Mouse (Mus musculus): Measurements from ENCODE around the gene Zfp385a. TPM values are rescaled to one million over a fixed set of nuclear protein-coding genes. Genes with fewer than 3 reads are reported as not detected.

Zfp385a gene
- polyA plus RNA-seq, 1 experiment from 2014 or later = 9.1 TPM

GRCm38 (mm10) chr15:103335488-103336235, 4.2 kb downstream of the Zfp385a start:
- Histone ChIP-seq H3K36me3 (ENCODE audit: control insufficient read depth, insufficient read depth, low read length) (no peaks in the 10 kb centered on the region), H3K27ac (replicated peaks in 1 of 2; ENCODE audit: control insufficient read depth in 1 of 2, insufficient read depth in 1 of 2, low read depth in 2 of 2, low read length in 2 of 2) (no peak overlapping the region), H3K9ac (ENCODE audit: low read length) (no peak overlapping the region), H3K4me3 (ENCODE audit: control insufficient read depth in 1 of 2, insufficient read depth in 1 of 2, low read depth in 1 of 2, low read length in 2 of 2) (no peak overlapping the region), H3K4me1 (ENCODE audit: control insufficient read depth in 2 of 2, insufficient read depth in 2 of 2, low read length in 2 of 2) (peaks cover 9 to 20% of the 10 kb centered on the region in 2 experiments; a peak in 3 of 4 replicates), H3K9me3 (ENCODE audit: control insufficient read depth, low read length) (no peaks in the 10 kb centered on the region), H3K4me2 (ENCODE audit: low read length) (no peak overlapping the region), H3K27me3 (ENCODE audit: control insufficient read depth, insufficient read depth, low read length) (peaks cover 32% of the 10 kb centered on the region)
- ATAC-seq (ENCODE audit: insufficient number of reproducible peaks, insufficient read depth, low FRiP score, low read depth) = no peak
- WGBS = 27% methylated on average over 7 of the region's 7 CpGs

- no peaks in the 10 kb centered on the region for H3K36me3 ChIP-seq (ENCODE audit: control insufficient read depth, insufficient read depth, low read length)
- no peak for ATAC-seq (ENCODE audit: insufficient number of reproducible peaks, insufficient read depth, low FRiP score, low read depth)
- WGBS = 51% methylated on average over 3 of the region's 3 CpGs
These were observed 4.9 kb downstream of the Zfp385a start for GRCm38 (mm10) chr15:103335040-103335439.

GRCm38 (mm10) chr15:103334194-103334593, 5.7 kb downstream of the Zfp385a start:
- WGBS = 33% methylated on average over 2 of the region's 2 CpGs
- H3K27me3 ChIP-seq (ENCODE audit: control insufficient read depth, insufficient read depth, low read length) = peaks cover 21% of the 10 kb centered on the region
- no peak for ATAC-seq (ENCODE audit: insufficient number of reproducible peaks, insufficient read depth, low FRiP score, low read depth)
- H3K4me3 ChIP-seq (ENCODE audit: control insufficient read depth in 1 of 2, insufficient read depth in 1 of 2, low read depth in 1 of 2, low read length in 2 of 2) = no peak overlapping the region
- no peaks in the 10 kb centered on the region for H3K36me3 ChIP-seq (ENCODE audit: control insufficient read depth, insufficient read depth, low read length)
- no peak overlapping the region for H3K4me2 ChIP-seq (ENCODE audit: low read length)
- peaks cover 2 to 6% of the 10 kb centered on the region in 2 experiments; a peak in 1 of 4 replicates for H3K4me1 ChIP-seq (ENCODE audit: control insufficient read depth in 2 of 2, insufficient read depth in 2 of 2, low read length in 2 of 2)
- no peak overlapping the region for H3K27ac ChIP-seq (replicated peaks in 1 of 2; ENCODE audit: control insufficient read depth in 1 of 2, insufficient read depth in 1 of 2, low read depth in 2 of 2, low read length in 2 of 2)
- no peak overlapping the region for H3K9ac ChIP-seq (ENCODE audit: low read length)
- H3K9me3 ChIP-seq (ENCODE audit: control insufficient read depth, low read length) = no peaks in the 10 kb centered on the region

More at GRCm38 (mm10) chr15:103335040-103335439, 4.9 kb downstream of the Zfp385a start:
- Histone ChIP-seq H3K4me2 (ENCODE audit: low read length) (no peak overlapping the region), H3K4me3 (ENCODE audit: control insufficient read depth in 1 of 2, insufficient read depth in 1 of 2, low read depth in 1 of 2, low read length in 2 of 2) (no peak overlapping the region), H3K9me3 (ENCODE audit: control insufficient read depth, low read length) (no peaks in the 10 kb centered on the region), H3K9ac (ENCODE audit: low read length) (no peak overlapping the region), H3K27ac (replicated peaks in 1 of 2; ENCODE audit: control insufficient read depth in 1 of 2, insufficient read depth in 1 of 2, low read depth in 2 of 2, low read length in 2 of 2) (no peak overlapping the region), H3K4me1 (ENCODE audit: control insufficient read depth in 2 of 2, insufficient read depth in 2 of 2, low read length in 2 of 2) (peaks cover 5 to 14% of the 10 kb centered on the region in 2 experiments; a peak in 2 of 4 replicates), H3K27me3 (ENCODE audit: control insufficient read depth, insufficient read depth, low read length) (peaks cover 29% of the 10 kb centered on the region)

- Histone ChIP-seq H3K4me1 (ENCODE audit: control insufficient read depth in 2 of 2, insufficient read depth in 2 of 2, low read length in 2 of 2) (peaks cover 2 to 6% of the 10 kb centered on the region in 2 experiments; a peak in 1 of 4 replicates), H3K4me3 (ENCODE audit: control insufficient read depth in 1 of 2, insufficient read depth in 1 of 2, low read depth in 1 of 2, low read length in 2 of 2) (no peak overlapping the region), H3K27me3 (ENCODE audit: control insufficient read depth, insufficient read depth, low read length) (peaks cover 16% of the 10 kb centered on the region), H3K4me2 (ENCODE audit: low read length) (no peak overlapping the region), H3K9me3 (ENCODE audit: control insufficient read depth, low read length) (no peaks in the 10 kb centered on the region), H3K27ac (replicated peaks in 1 of 2; ENCODE audit: control insufficient read depth in 1 of 2, insufficient read depth in 1 of 2, low read depth in 2 of 2, low read length in 2 of 2) (no peak overlapping the region), H3K36me3 (ENCODE audit: control insufficient read depth, insufficient read depth, low read length) (no peaks in the 10 kb centered on the region), H3K9ac (ENCODE audit: low read length) (no peak overlapping the region)
- 72% methylated on average over 5 of the region's 5 CpGs for WGBS
- ATAC-seq (ENCODE audit: insufficient number of reproducible peaks, insufficient read depth, low FRiP score, low read depth) = no peak
These were observed 6.2 kb downstream of the Zfp385a start for GRCm38 (mm10) chr15:103333738-103334137.

GRCm38 (mm10) chr15:103333081-103333615, 6.7 kb downstream of the Zfp385a start:
- H3K9ac ChIP-seq (ENCODE audit: low read length) = no peak overlapping the region
- H3K4me1 ChIP-seq (ENCODE audit: control insufficient read depth in 2 of 2, insufficient read depth in 2 of 2, low read length in 2 of 2) = peaks cover 2 to 6% of the 10 kb centered on the region in 2 experiments; a peak in 1 of 4 replicates
- H3K4me2 ChIP-seq (ENCODE audit: low read length) = no peak overlapping the region
- no peaks in the 10 kb centered on the region for H3K36me3 ChIP-seq (ENCODE audit: control insufficient read depth, insufficient read depth, low read length)
- H3K27me3 ChIP-seq (ENCODE audit: control insufficient read depth, insufficient read depth, low read length) = peaks cover 10% of the 10 kb centered on the region
- no peak for ATAC-seq (ENCODE audit: insufficient number of reproducible peaks, insufficient read depth, low FRiP score, low read depth)
- H3K9me3 ChIP-seq (ENCODE audit: control insufficient read depth, low read length) = no peaks in the 10 kb centered on the region
- 59% methylated on average over 5 of the region's 5 CpGs for WGBS
- H3K27ac ChIP-seq (replicated peaks in 1 of 2; ENCODE audit: control insufficient read depth in 1 of 2, insufficient read depth in 1 of 2, low read depth in 2 of 2, low read length in 2 of 2) = no peak overlapping the region
- H3K4me3 ChIP-seq (ENCODE audit: control insufficient read depth in 1 of 2, insufficient read depth in 1 of 2, low read depth in 1 of 2, low read length in 2 of 2) = no peak overlapping the region

GRCm38 (mm10) chr15:103323455-103324247, 16.2 kb downstream of the Zfp385a start:
- ATAC-seq (ENCODE audit: insufficient number of reproducible peaks, insufficient read depth, low FRiP score, low read depth) = peak; percentile 94
- no peaks in the 10 kb centered on the region for H3K9me3 ChIP-seq (ENCODE audit: control insufficient read depth, low read length)
- peak overlapping the region; percentile 82 for H3K9ac ChIP-seq (ENCODE audit: low read length)
- H3K4me1 ChIP-seq (ENCODE audit: control insufficient read depth in 2 of 2, insufficient read depth in 2 of 2, low read length in 2 of 2) = peaks cover 17 to 32% of the 10 kb centered on the region in 2 experiments
- H3K27ac ChIP-seq (replicated peaks in 1 of 2; ENCODE audit: control insufficient read depth in 1 of 2, insufficient read depth in 1 of 2, low read depth in 2 of 2, low read length in 2 of 2) = peak overlapping the region; percentile 82 to 83
- no peaks in the 10 kb centered on the region for H3K27me3 ChIP-seq (ENCODE audit: control insufficient read depth, insufficient read depth, low read length)
- H3K4me2 ChIP-seq (ENCODE audit: low read length) = peak overlapping the region; percentile 94
- H3K4me3 ChIP-seq (ENCODE audit: control insufficient read depth in 1 of 2, insufficient read depth in 1 of 2, low read depth in 1 of 2, low read length in 2 of 2) = peak overlapping the region; percentile 56 to 72
- peaks cover 7% of the 10 kb centered on the region; the same call in 1 of the 2 replicates for H3K36me3 ChIP-seq (ENCODE audit: control insufficient read depth, insufficient read depth, low read length)
- WGBS = 2% methylated on average over 40 of the region's 40 CpGs

- WGBS = 3% methylated on average over 22 of the region's 26 CpGs
- ATAC-seq (ENCODE audit: insufficient number of reproducible peaks, insufficient read depth, low FRiP score, low read depth) = peak; percentile 50; the same call in 1 of the 2 replicates
- no peaks in the 10 kb centered on the region for H3K9me3 ChIP-seq (ENCODE audit: control insufficient read depth, low read length)
- H3K27me3 ChIP-seq (ENCODE audit: control insufficient read depth, insufficient read depth, low read length) = no peaks in the 10 kb centered on the region
- H3K27ac ChIP-seq (replicated peaks in 1 of 2; ENCODE audit: control insufficient read depth in 1 of 2, insufficient read depth in 1 of 2, low read depth in 2 of 2, low read length in 2 of 2) = peak overlapping the region in 1 of 2 experiments; percentile 82; a peak in 1 of 4 replicates
- H3K4me1 ChIP-seq (ENCODE audit: control insufficient read depth in 2 of 2, insufficient read depth in 2 of 2, low read length in 2 of 2) = peaks cover 17 to 32% of the 10 kb centered on the region in 2 experiments
- H3K4me3 ChIP-seq (ENCODE audit: control insufficient read depth in 1 of 2, insufficient read depth in 1 of 2, low read depth in 1 of 2, low read length in 2 of 2) = peak overlapping the region; percentile 56 to 72
- peak overlapping the region; percentile 82 for H3K9ac ChIP-seq (ENCODE audit: low read length)
- peaks cover 9% of the 10 kb centered on the region for H3K36me3 ChIP-seq (ENCODE audit: control insufficient read depth, insufficient read depth, low read length)
- H3K4me2 ChIP-seq (ENCODE audit: low read length) = peak overlapping the region; percentile 94
These were observed 16.8 kb downstream of the Zfp385a start for GRCm38 (mm10) chr15:103323070-103323454.

Data from heart, embryonic 14.5 days (tissue).